Mouse (Mus musculus): ENCODE measurements around the gene Cryl1.

GRCm38 (mm10) chr14:57391621-57392020, 6.7 kb downstream of the Cryl1 start:
- TF ChIP-seq POLR2AphosphoS2 (IDR thresholded peaks at IDR 0.05; ENCODE audit: low read length) (no peak), POLR2A (IDR thresholded peaks at IDR 0.05; ENCODE audit: control insufficient read depth in 1 of 2, insufficient read depth in 1 of 2, low read depth in 1 of 2, low read length in 2 of 2, poor library complexity in 1 of 2) (no peak), POLR2AphosphoS5 (IDR thresholded peaks at IDR 0.05; ENCODE audit: borderline replicate concordance, low read depth, low read length) (no peak), UBTF (IDR thresholded peaks at IDR 0.05; ENCODE audit: borderline replicate concordance, insufficient read depth, low read depth, low read length) (no peak), CTCF (IDR thresholded peaks at IDR 0.05 in 2 of 3, conservative IDR thresholded peaks at IDR 0.05 in 1 of 3; ENCODE audit: control insufficient read depth in 1 of 3, insufficient read depth in 1 of 3, low read depth in 2 of 3, low read length in 3 of 3, poor library complexity in 1 of 3, severe bottlenecking in 1 of 3) (no peak), ZNF384 (IDR thresholded peaks at IDR 0.05; ENCODE audit: low read depth, low read length) (no peak), MYC (IDR thresholded peaks at IDR 0.05; ENCODE audit: low read depth, low read length) (peak; percentile 63; the same call in 1 of the 2 replicates), ETS1 (IDR thresholded peaks at IDR 0.05; ENCODE audit: low read depth, low read length) (peak; percentile 70; the same call in 1 of the 2 replicates), TBP (IDR thresholded peaks at IDR 0.05; ENCODE audit: low read depth, low read length) (no peak)

Measured in MEL (cell line).